Mouse (Mus musculus): ENCODE measurements around the gene Gm7978. TPM values are rescaled to one million over a fixed set of nuclear protein-coding genes. Genes with fewer than 3 reads are reported as not detected.

The Gm7978 gene
- polyA plus RNA-seq (2014; fragmentation: Illumina TruSeq; extraction: RNeasy Lipid Tissue Mini Kit (QIAGEN cat#74804); ENCODE audit: low read depth, low replicate concordance), result not detected

DNA sequence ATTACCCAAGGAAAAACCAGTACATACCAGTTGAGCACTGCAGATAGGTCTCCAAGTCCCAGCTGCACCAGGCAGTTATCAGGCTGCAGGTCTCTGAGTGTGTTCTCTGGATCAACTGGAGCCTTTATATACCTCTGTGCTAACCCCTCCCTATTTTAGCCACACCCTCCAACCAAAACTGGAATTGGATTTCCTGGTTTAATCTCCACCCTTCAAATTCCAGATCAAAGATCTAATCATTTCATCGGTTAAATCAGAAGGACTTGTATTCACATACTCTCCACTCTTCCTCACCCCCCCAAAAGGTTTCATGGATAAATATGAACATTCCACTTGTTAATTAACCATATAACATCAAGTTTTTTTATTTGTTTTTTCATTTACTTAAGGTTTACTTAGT is at the start of gene Gm7978:
TSS of gene Gm7978 (minus strand) at position 101 of the 400 bp plus-strand sequence.

DNA sequence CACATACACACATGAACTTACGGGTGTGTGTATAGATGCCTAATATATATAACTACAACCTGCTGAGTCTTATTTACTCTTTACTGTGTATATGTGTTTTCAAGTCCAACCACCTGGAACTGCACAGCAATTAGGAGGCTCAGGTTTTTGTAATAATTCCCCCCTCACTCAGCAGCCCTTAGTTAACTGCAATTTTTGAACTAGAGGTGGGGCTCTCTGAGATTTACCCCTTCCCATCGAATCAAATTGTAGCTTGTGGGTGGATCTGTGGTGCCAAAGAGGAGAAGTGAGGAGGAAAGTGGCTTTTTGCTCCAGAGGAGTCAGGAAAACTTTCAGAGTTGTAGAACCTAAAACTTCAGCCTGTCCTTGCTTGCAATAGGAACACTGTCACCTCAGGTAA is 39.7 kb upstream of the Gm7978 start, which contains the start of gene E330014E10Rik:
TSS of gene E330014E10Rik (plus strand) at position 301 of the 400 bp plus-strand sequence.

GRCm38 (mm10) chr5:95741714-95742113 is 5.7 kb upstream of the Gm7978 start, which contains the start of gene Gm7982:
Gene Gm7982 (plus strand): TSS chr5:95742014.

Other genes starting within 250 kb of the Gm7978 start
- gene Gm3286, start 225.4 kb downstream of the Gm7978 start, polyA plus RNA-seq (2014; fragmentation: Illumina TruSeq; extraction: RNeasy Lipid Tissue Mini Kit (QIAGEN cat#74804); ENCODE audit: low read depth, low replicate concordance), result not detected
- not detected for gene Gm7971, start 141.3 kb downstream of the Gm7978 start, polyA plus RNA-seq (2014; fragmentation: Illumina TruSeq; extraction: RNeasy Lipid Tissue Mini Kit (QIAGEN cat#74804); ENCODE audit: low read depth, low replicate concordance)
- gene Gm7982, start 5.8 kb upstream of the Gm7978 start, polyA plus RNA-seq (2014; fragmentation: Illumina TruSeq; extraction: RNeasy Lipid Tissue Mini Kit (QIAGEN cat#74804); ENCODE audit: low read depth, low replicate concordance), result not detected
- gene E330014E10Rik, start 39.8 kb upstream of the Gm7978 start, polyA plus RNA-seq (2014; fragmentation: Illumina TruSeq; extraction: RNeasy Lipid Tissue Mini Kit (QIAGEN cat#74804); ENCODE audit: low read depth, low replicate concordance), result not detected
- 6.1 TPM for gene Cxcl13, start 220.8 kb upstream of the Gm7978 start, polyA plus RNA-seq (2014; fragmentation: Illumina TruSeq; extraction: RNeasy Lipid Tissue Mini Kit (QIAGEN cat#74804); ENCODE audit: low read depth, low replicate concordance)

Measured in adrenal gland, adult 10 weeks (tissue).